Mouse (Mus musculus) ES-Bruce4 (cell line): ENCODE results near the gene Magt1.
"Not testable (repeated sequence)": the region's sequence is repeated elsewhere in the genome, so short reads cannot be mapped to it uniquely, and the experiment has no call there.

ENCODE experiments used
- CTCF ChIP-seq: IDR thresholded peaks from one replicate; pipeline ENCODE4 v1.8.1; 2011; ENCODE audit warnings: low read depth, low read length
- POLR2A ChIP-seq: IDR thresholded peaks from one replicate; pipeline ENCODE4 v1.8.1; 2011; ENCODE audit warnings: low read length; ENCODE audit not compliant: insufficient read depth

DNA sequence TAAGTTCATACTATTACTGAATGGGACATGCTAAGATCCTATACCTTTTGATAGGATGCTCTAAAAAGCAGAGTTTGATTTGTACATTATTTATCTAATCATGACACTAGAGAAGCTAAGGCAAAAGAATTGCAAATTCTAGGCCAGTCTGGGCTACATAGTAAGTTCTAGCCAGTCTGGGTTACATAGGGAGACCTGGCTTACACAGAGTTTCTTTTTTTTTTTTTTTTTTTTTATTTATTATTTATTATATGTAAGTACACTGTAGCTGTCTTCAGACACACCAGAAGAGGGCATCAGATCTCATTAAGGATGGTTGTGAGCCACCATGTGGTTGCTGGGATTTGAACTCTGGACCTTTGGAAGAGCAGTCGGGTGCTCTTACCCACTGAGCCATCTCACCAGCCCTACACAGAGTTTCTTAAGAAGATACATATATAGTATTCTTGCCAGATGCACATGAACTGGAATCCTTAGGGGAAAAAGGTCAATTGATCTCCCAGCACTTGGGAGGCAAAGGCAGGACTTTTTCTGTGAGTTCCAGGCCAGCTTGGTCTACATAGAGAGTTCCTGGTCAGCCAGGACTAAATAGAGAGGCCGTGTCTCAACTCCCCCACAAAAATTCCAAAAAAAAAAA lies 3.2 kb upstream of the Magt1 start:
- not testable (repeated sequence) for TF ChIP-seq CTCF, POLR2A
